Mouse (Mus musculus) heart, adult 2 months (tissue): ENCODE results near the gene Fgfr2.

Experiments used
- CTCF ChIP-seq: fragments of 200-600 bp; IDR thresholded peaks from 2 replicates; pipeline ENCODE4 v1.8.1; 2022; ENCODE audit warnings: antibody characterized with exemption, mild to moderate bottlenecking, moderate library complexity
- EP300 ChIP-seq: fragments of 200-500 bp; IDR thresholded peaks from 2 replicates; pipeline ENCODE4 v1.6.1; 2011; ENCODE audit warnings: low read depth, low read length, control low read depth; ENCODE audit not compliant: insufficient read depth
- POLR2A ChIP-seq: fragments of 200-500 bp; IDR thresholded peaks from 2 replicates; pipeline ENCODE4 v1.6.1; 2011; ENCODE audit warnings: mild to moderate bottlenecking, low read depth, low read length, control low read depth; ENCODE audit not compliant: insufficient read depth

DNA sequence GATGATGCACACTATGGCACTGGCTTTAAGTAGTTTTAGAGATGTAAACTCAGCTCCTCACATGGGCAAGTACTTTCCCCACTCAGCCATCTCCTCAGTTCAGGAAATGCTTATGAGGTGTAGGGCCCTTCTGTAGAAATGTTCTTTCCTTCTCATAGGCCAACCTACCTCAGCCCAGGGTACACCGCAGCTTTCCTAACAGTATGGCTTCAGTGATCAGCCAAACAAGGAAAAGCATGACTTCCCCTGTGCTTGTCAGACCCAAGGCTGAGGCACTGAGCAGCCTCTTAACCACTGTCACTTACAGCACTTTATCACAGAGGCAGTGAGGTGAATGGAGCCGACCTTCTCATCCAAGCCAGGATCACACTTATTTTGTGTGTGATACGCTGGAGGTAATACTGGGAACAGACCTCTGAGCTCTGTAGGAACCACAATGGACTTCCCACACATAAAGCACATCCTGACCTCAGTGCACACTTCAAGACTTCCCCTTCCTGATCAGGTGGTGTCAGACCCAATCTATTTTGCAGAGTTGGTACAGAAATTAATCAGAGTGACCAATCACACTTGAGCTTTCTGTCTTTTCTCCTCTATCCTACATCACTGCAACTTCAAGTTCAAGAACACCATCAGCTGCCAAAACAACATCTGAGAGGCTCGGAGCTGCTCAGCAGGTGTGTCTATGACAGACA lies 335.5 kb downstream of the Fgfr2 start:
- TF ChIP-seq CTCF = no peak
- TF ChIP-seq POLR2A = no peak; the same call in 1 of the 2 replicates
- no peak for TF ChIP-seq EP300
